Mouse (Mus musculus): ENCODE measurements around the gene Ston1. TPM values are rescaled to one million over a fixed set of nuclear protein-coding genes. Genes with fewer than 3 reads are reported as not detected.

Gene Ston1
- polyA plus RNA-seq, 1 experiment: 16.6 TPM

- no peak overlapping the region for H3ac ChIP-seq (ENCODE audit: control insufficient read depth, insufficient read length)
- no peaks in the 10 kb centered on the region for H3K79me2 ChIP-seq (ENCODE audit: control insufficient read depth, insufficient read depth)
- no peak overlapping the region for H3K4me3 ChIP-seq
- no peaks in the 10 kb centered on the region for H3K27me3 ChIP-seq (ENCODE audit: control insufficient read depth, insufficient read depth, insufficient read length)
- no peaks in the 10 kb centered on the region for H3K36me3 ChIP-seq (ENCODE audit: control insufficient read depth, insufficient read depth)
- TF ChIP-seq TCF12 (IDR thresholded peaks at IDR 0.05; ENCODE audit: insufficient read depth, poor library complexity, severe bottlenecking) (no peak), MYOD1 (IDR thresholded peaks at IDR 0.05; ENCODE audit: control insufficient read depth in 1 of 3, insufficient read length in 2 of 3, low read depth in 2 of 3) (no peak), SRF (IDR thresholded peaks at IDR 0.05; ENCODE audit: control insufficient read depth, insufficient read length, low read depth) (no peak), REST (IDR thresholded peaks at IDR 0.05; ENCODE audit: insufficient read depth, insufficient read length) (no peak), CEBPB (IDR thresholded peaks at IDR 0.05; ENCODE audit: insufficient read depth, poor library complexity, severe bottlenecking) (no peak)
- no peak overlapping the region for H3K4me2 ChIP-seq (ENCODE audit: low read depth)
These were observed 108.8 kb downstream of the Ston1 start for GRCm38 (mm10) chr17:88706231-88706649.

Other genes with a start within 250 kb of the Ston1 start
- gene Foxn2, start 157.0 kb upstream of the Ston1 start, polyA plus RNA-seq (2012; fragmentation: generic; extraction: Trizol): 4.3 TPM
- gene Ppp1r21, start 67.6 kb upstream of the Ston1 start, polyA plus RNA-seq (2012; fragmentation: generic; extraction: Trizol): 11.5 TPM
- not detected for gene Gtf2a1l, start 71.0 kb downstream of the Ston1 start, polyA plus RNA-seq (2012; fragmentation: generic; extraction: Trizol)
- gene Lhcgr, start 194.3 kb downstream of the Ston1 start, polyA plus RNA-seq (2012; fragmentation: generic; extraction: Trizol): not detected